Mouse (Mus musculus) limb, embryonic 13.5 days (tissue): ENCODE results near the gene Ppp1r11. TPM values are rescaled to one million over a fixed set of nuclear protein-coding genes. Genes with fewer than 3 reads are reported as not detected.

ENCODE experiments used
- ATAC-seq: fragments of 200-750 bp; cut with Nextera tagmentation; 2 replicates; pipeline ENCODE4 v1.8.0; 2017; ENCODE audit warnings: low read depth, moderate number of reproducible peaks, moderate TSS enrichment; ENCODE audit not compliant: low FRiP score
- H3K27ac ChIP-seq: fragments of 300-500 bp; sonication (generic); 2 replicates; pipeline ENCODE4 v1.5.1; 2015; ENCODE audit warnings: inconsistent platforms, mild to moderate bottlenecking, moderate library complexity
- H3K27me3 ChIP-seq: fragments of 300-500 bp; sonication (generic); 2 replicates; pipeline ENCODE4 v1.6.1; 2015; ENCODE audit warnings: mild to moderate bottlenecking, inconsistent platforms
- H3K36me3 ChIP-seq: fragments of 300-500 bp; sonication (generic); 2 replicates; pipeline ENCODE4 v1.6.1; 2015; ENCODE audit warnings: inconsistent platforms, mild to moderate bottlenecking, moderate library complexity
- H3K4me1 ChIP-seq: fragments of 300-500 bp; sonication (generic); 2 replicates; pipeline ENCODE4 v1.6.1; 2015; ENCODE audit warnings: inconsistent platforms
- H3K4me2 ChIP-seq: fragments of 300-500 bp; sonication (generic); replicated peaks from 2 replicates; pipeline ENCODE4 v1.6.1; 2015; ENCODE audit warnings: inconsistent platforms, mild to moderate bottlenecking, moderate library complexity
- H3K4me3 ChIP-seq: fragments of 300-500 bp; sonication (generic); 2 replicates; pipeline ENCODE4 v1.5.1; 2015; ENCODE audit warnings: moderate library complexity, mild to moderate bottlenecking, inconsistent platforms
- H3K9ac ChIP-seq: fragments of 300-500 bp; sonication (generic); 2 replicates; pipeline ENCODE4 v1.6.1; 2015; ENCODE audit warnings: mild to moderate bottlenecking, inconsistent platforms
- H3K9me3 ChIP-seq: fragments of 300-500 bp; sonication (generic); 2 replicates; pipeline ENCODE4 v1.6.1; 2016; ENCODE audit warnings: inconsistent platforms
- WGBS: fragments of 180-500 bp; shearing (Covaris S2); methylation state at CpG from one replicate; pipeline ENCODE4 v1.1.7; 2015; 5-methylcytosine and 5-hydroxymethylcytosine counted together
- polyA plus RNA-seq: library from polyadenylated mRNA; unstranded; fragments of >200 nt; fragmentation: Nextera tagmentation; extraction: Ambion mirVana; gene quantifications from 2 replicates; pipeline ENCODE4 v1.2.1, GENCODE M21; 2015

Ppp1r11 gene
- polyA plus RNA-seq, 1 experiment from 2014 or later: 115 TPM

DNA sequence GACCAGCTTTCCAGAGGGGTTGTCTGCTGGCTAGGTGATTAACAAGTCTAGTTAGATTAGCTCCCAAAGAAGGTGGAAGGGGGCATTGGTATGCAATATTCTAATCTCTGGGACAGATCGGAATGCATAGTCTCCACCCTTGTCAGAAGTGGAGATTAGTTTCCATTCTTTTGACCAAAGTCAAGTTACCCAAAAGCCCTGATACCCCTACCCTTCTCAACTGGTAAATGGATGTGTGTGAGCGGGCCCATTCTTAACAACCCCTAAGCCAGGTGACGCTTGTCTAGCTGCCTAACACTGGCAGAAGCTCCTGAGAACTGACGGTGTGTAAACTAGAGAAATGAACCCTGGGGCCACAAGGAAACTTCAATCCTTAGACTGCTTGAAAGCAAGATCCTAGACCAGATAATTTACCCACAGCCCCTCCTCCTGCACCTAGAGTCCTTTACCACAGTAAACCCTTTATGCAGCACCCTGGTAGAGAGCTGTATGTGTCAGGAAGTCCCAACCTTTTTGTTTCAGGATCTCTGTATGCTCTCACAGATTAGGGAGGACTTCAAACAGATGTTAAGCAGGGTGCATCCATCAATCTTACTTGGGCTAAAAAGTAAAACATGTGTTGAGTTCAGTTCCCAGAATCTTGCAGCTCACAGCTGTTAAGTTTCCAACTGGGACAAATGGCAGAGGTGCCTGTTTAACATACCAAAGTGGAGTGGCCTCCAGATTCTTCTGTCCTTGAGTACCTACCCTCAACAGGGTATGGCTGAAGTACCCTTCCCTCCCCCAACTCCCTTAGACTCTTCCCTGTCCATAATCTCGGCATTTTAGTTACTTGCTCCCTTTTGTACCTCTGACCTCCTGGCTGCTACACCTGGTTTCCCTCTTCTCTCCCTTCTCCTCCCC, 31.0 kb upstream of the Ppp1r11 start:
- Histone ChIP-seq H3K27ac (no peak overlapping the region), H3K4me2 (no peak overlapping the region), H3K9ac (no peak overlapping the region), H3K4me1 (peaks cover 26% of the 10 kb centered on the region), H3K27me3 (peaks cover 18% of the 10 kb centered on the region), H3K9me3 (no peaks in the 10 kb centered on the region), H3K36me3 (no peaks in the 10 kb centered on the region), H3K4me3 (no peak overlapping the region)
- 29% methylated on average over 5 of the region's 5 CpGs for WGBS
- no peak for ATAC-seq

DNA sequence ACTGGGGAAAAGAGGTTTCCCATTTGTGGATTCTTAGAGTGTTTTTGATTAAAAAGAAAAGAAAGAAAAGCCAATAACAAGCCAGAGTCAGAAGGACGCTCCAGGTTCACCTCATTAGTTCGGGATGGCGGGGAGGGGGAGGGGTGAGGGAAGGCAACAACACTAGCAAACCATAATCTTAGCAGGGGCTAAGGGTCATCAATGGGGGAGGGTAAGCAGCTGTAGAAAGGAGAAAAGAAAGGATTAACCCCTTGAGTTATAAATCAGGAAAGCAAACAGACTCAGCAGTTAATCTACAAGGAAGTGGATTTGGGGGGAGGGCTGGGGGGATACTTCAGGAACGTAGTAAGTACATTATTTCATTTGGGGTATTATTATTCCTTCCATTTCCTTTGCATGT, 30.3 kb upstream of the Ppp1r11 start:
- Histone ChIP-seq H3K4me2 (peak overlapping the region; percentile 50), H3K27me3 (peaks cover 12% of the 10 kb centered on the region), H3K4me3 (0 out of 2 replicates have a peak overlapping the region, but pooled peaks have one; percentile 4), H3K9ac (no peak overlapping the region), H3K9me3 (no peaks in the 10 kb centered on the region), H3K36me3 (no peaks in the 10 kb centered on the region), H3K27ac (no peak overlapping the region), H3K4me1 (peaks cover 26% of the 10 kb centered on the region)
- peak; percentile 15; the same call in 1 of the 2 replicates for ATAC-seq
- 3% methylated on average over 4 of the region's 4 CpGs for WGBS

DNA sequence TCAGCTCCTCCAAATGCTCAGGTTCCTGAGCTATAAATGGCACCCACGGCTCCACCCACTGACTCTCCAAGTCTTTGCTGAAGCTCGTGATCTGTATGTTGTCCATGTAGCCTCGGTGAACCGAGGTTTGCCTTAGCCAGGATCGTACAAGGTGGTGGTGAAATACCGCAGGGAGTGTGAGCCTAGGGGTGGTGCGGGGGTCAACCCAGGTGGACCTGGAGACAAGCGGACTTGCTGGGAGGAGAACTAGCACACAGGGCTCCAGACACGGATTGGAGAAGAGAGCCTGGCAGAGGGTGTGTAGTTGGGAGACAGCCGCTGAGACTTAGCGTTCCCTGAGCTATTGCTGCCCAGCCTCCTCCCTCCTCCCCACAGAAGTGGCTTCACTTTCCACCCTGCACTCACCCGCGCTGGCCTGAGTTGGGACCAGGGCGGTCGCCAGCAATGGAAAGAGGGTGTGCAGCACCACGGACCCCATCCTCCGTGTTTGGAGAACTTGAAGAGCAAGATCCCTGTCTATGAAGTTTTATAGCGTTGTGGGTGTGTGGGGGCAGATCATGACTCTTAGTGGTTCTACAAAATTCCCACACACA, 29.8 kb upstream of the Ppp1r11 start, which contains the start of gene 2410137M14Rik:
Gene 2410137M14Rik, minus strand, starts transcription at position 17 of the 593 bp plus-strand sequence.
- Histone ChIP-seq H3K9me3 (no peaks in the 10 kb centered on the region), H3K9ac (no peak within 1 kb of the TSS), H3K36me3 (no peaks in the 10 kb centered on the region), H3K4me3 (0 out of 2 replicates have a peak within 1 kb of the TSS, but pooled peaks have one; percentile 4), H3K27ac (no peak within 1 kb of the TSS), H3K4me2 (peak within 1 kb of the TSS; percentile 50), H3K4me1 (peaks cover 26% of the 10 kb centered on the region), H3K27me3 (peaks cover 6% of the 10 kb centered on the region)
- peak; percentile 19; the same call in 1 of the 2 replicates for ATAC-seq
- 13% methylated on average over 18 of the region's 18 CpGs for WGBS

DNA sequence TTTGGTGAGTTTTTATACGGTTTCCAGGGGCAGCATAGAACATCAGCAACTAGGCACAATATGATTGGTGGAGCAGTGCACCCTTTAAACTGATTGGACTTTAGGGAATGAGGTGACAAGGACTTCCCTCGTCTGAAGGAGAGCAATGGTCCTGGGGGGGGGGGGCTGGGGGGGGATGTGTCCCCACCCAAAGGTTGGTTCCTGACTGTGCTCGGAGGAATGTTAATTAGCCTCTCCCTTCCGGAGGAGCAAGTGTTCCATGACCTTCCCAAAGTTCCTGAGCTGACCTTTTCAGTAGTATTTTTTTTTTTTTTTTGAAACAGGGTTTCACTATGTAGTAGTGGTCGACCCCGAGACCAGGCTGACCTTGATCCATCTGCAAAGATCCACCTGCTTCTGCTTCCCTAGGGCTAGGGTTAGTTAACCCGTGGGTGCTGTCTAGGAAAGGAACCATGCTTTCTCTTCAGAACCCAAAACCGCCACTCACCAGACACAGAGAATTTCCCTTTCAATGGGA, 21.8 kb upstream of the Ppp1r11 start:
- H3K9me3 ChIP-seq: no peaks in the 10 kb centered on the region
- no peak overlapping the region for H3K9ac ChIP-seq
- no peaks in the 10 kb centered on the region for H3K27me3 ChIP-seq
- H3K36me3 ChIP-seq: no peaks in the 10 kb centered on the region
- 63% methylated on average over 8 of the region's 8 CpGs for WGBS
- no peaks in the 10 kb centered on the region for H3K4me1 ChIP-seq
- H3K4me2 ChIP-seq: no peak overlapping the region
- H3K4me3 ChIP-seq: no peak overlapping the region
- no peak overlapping the region for H3K27ac ChIP-seq
- ATAC-seq: no peak

DNA sequence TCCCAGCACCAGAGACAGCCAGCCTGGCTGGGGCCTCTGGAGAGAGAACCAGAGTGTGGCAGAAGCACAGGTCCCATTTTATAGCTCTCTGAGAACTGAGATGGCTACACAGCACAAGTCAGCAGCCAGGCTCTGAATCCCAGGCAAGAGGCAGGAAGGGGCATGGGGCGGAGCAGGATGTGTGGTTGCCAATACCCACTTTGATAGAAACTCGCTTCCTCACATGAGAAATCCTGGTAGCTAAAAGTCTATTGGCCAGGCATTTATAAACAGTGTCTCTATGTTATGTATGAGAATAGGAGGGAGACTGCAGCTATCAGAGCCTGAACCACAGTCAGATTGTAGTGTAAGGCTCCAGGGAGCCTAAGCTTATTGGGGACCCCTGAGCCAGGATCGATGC, 21.2 kb upstream of the Ppp1r11 start:
- ATAC-seq: no peak
- WGBS: 88% methylated on average over 3 of the region's 3 CpGs
- no peak overlapping the region for H3K4me3 ChIP-seq
- no peaks in the 10 kb centered on the region for H3K27me3 ChIP-seq
- H3K27ac ChIP-seq: no peak overlapping the region
- no peaks in the 10 kb centered on the region for H3K9me3 ChIP-seq
- H3K36me3 ChIP-seq: no peaks in the 10 kb centered on the region
- no peak overlapping the region for H3K9ac ChIP-seq
- no peaks in the 10 kb centered on the region for H3K4me1 ChIP-seq
- no peak overlapping the region for H3K4me2 ChIP-seq

DNA sequence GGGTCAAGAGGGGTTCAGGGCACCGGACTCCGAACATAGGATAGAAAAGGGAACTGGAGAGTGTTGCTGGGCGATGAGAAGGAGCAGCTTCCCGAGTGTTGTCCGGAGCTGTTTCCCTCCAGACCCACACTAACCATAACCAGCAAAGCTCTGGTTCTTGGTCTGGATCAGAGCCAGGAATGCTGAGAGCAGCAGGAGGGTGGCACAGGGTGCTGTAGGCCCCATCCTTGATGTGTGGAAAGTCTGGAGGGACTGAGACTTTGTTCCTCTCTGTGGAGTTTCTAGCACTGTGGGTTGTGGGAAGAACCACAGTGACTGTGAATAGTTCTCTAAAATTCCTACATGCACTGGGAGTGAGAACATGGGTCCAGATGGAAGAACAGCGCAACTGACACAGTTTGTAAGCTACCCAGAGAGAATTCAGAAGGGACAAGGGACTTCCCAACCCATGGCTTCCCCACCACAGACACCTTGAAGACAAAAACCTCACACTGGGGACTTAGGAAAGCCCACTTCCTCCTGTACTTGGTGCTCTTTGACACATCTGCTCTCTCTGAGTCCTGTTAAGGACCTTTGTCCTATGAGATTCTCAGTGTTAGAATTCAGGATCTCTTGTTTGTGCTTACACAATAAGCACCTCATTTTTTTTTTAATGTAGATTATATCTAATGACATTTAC, 19.8 kb upstream of the Ppp1r11 start:
- H3K9me3 ChIP-seq: no peaks in the 10 kb centered on the region
- no peak overlapping the region for H3K4me3 ChIP-seq
- H3K27ac ChIP-seq: no peak overlapping the region
- 91% methylated on average over 6 of the region's 6 CpGs for WGBS
- H3K27me3 ChIP-seq: no peaks in the 10 kb centered on the region
- no peak overlapping the region for H3K9ac ChIP-seq
- H3K36me3 ChIP-seq: no peaks in the 10 kb centered on the region
- no peaks in the 10 kb centered on the region for H3K4me1 ChIP-seq
- no peak for ATAC-seq
- no peak overlapping the region for H3K4me2 ChIP-seq

DNA sequence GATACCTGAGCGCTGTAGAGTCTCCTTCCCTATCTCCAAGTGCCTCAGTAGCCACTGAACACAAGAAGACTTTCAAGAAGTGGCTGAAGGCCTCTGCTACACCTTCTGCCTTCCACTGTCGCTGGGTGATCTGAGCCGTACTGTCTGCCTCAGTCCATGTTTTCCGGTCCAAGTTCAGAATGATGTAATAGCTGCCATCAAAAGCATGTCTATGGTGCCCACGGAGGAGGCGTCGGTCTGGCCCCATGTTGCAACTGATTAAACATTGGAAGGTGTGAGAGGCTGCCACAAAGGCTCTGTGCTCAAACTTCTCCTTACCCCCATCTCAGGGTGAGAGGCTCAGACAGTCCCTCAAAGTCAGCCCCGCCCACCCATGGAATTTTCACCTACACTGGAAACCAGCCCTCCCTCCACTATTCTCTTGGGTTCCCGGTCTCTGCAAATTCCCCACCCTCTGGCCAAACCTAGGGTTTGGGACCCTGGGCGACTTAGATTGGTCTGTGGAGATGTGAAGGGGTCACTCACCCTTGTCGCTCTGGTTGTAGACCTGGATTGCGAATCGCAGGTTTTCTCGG, 18.9 kb upstream of the Ppp1r11 start:
- Histone ChIP-seq H3K36me3 (no peaks in the 10 kb centered on the region), H3K9ac (no peak overlapping the region), H3K4me3 (no peak overlapping the region), H3K4me1 (no peaks in the 10 kb centered on the region), H3K4me2 (no peak overlapping the region), H3K27me3 (no peaks in the 10 kb centered on the region), H3K27ac (no peak overlapping the region), H3K9me3 (no peaks in the 10 kb centered on the region)
- WGBS: 84% methylated on average over 14 of the region's 14 CpGs
- ATAC-seq: no peak

DNA sequence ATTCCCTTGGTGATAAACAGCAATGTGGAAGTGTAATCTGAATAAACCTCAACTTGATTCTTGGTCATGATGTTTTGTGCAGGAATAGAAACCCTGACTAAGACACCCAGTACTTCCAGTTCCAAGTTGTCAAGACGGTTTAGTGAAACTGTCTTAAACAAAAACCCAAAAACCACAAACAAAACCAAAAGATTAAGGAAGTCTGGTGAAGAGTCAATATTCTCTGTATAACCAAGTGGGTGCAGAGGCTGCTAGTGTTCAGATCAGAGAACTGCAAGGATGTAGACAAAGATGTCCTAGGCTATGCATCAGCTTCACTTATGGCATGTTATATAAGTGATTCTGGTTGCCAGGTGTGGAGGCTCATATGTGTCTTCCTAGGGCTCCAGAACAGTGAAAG, 15.3 kb upstream of the Ppp1r11 start:
- Histone ChIP-seq H3K9me3 (no peaks in the 10 kb centered on the region), H3K4me3 (no peak overlapping the region), H3K27ac (no peak overlapping the region), H3K4me2 (no peak overlapping the region), H3K9ac (no peak overlapping the region), H3K36me3 (no peaks in the 10 kb centered on the region), H3K27me3 (no peaks in the 10 kb centered on the region), H3K4me1 (no peaks in the 10 kb centered on the region)
- 85% methylated on average over 1 of the region's 1 CpGs for WGBS
- no peak for ATAC-seq

DNA sequence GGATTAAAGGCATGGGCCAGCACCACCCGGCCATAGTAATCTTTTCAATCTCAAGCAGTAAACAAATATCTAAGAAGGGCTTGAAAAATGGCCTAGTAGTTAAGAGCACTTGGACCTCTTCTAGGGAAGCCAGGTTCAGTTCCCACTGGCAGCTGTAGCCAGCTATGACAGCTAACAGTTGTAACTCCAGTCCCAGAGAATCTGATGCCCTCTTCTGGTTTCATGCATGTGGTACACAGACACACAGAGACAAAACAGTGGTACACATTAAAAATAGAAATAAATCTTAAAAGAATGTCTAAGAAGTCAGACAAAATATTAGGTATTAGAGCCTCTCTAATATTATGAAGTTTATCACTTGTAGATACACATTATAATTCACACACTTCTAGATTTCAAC, 9.6 kb upstream of the Ppp1r11 start:
- Histone ChIP-seq H3K4me3 (no peak overlapping the region), H3K36me3 (peaks cover 8% of the 10 kb centered on the region), H3K9ac (no peak overlapping the region), H3K9me3 (no peaks in the 10 kb centered on the region), H3K4me2 (no peak overlapping the region), H3K27ac (no peak overlapping the region), H3K4me1 (peaks cover 15% of the 10 kb centered on the region), H3K27me3 (no peaks in the 10 kb centered on the region)
- ATAC-seq: no peak
- WGBS: 82% methylated on average over 1 of the region's 1 CpGs

DNA sequence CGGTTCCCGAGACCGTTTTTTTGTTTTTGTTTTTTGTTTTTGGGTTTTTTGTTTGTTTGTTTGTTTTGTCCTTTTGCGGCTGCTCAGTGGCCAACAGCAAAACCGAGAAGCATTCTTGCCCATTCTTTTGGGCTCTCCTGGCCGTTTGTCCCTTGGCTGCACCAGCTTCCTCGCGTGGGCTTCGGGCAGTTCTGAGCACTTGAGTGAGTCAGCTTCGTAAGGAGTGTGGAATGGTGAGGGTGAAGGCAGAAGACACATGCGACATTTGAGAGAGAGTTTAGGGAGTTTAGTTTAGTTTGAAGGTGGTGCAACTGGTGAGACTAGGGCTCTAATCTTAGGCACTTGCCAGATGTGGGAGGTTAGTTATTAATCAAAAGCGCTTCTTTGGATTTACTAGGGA, 7.3 kb upstream of the Ppp1r11 start:
- H3K27ac ChIP-seq: peak overlapping the region; percentile 67; the same call in 1 of the 2 replicates
- peaks cover 22% of the 10 kb centered on the region for H3K36me3 ChIP-seq
- peaks cover 15% of the 10 kb centered on the region for H3K4me1 ChIP-seq
- no peaks in the 10 kb centered on the region for H3K27me3 ChIP-seq
- ATAC-seq: no peak
- H3K9me3 ChIP-seq: no peaks in the 10 kb centered on the region
- H3K4me3 ChIP-seq: peak overlapping the region; percentile 76
- H3K4me2 ChIP-seq: peak overlapping the region; percentile 83
- peak overlapping the region; percentile 83 for H3K9ac ChIP-seq
- 13% methylated on average over 12 of the region's 12 CpGs for WGBS

DNA sequence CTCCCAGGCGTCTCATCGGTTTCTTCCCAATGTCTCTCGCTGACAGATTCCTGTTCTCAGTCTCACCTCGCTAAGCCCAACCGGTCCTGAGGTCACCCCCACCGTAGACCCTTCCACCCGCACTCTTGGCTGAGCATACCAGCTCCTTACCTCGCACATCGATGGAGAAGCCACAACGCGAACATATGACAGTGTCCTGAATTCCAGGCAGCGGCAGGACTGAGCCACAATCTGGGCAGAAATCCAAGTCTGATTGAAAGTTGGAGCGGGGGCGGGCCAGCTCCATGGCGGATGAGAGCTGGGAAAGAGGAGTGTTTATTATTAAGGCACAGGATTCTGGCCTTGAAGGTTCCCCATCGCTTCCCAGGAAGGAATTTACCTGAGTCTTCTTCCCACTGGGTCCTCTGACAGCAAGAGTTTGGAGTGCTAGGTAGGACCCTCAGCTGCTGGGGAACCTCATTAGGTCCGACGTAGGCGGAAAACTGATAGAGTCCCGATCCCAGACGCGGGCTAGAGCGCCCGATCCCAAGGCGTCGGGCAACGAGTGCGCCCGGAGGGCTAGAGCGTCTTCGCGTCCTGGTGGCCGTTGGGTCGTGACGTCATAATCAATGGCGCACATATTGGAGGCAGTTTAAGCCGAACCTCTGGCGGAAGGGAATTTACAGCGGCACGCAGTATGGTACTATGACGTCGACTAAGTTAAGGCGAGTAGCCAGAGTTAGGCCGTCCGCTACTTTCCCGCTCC, 6.6 kb upstream of the Ppp1r11 start, which contains the start of the genes Znrd1 and Znrd1as:
Gene Znrd1, minus strand, starts transcription at position 561 of the 745 bp plus-strand sequence.
Gene Znrd1as, plus strand, starts transcription at position 594 of the 745 bp plus-strand sequence.
- peaks cover 15% of the 10 kb centered on the region for H3K4me1 ChIP-seq
- H3K9ac ChIP-seq: peak within 1 kb of the TSS; percentile 83
- peaks cover 26% of the 10 kb centered on the region for H3K36me3 ChIP-seq
- WGBS: under 1% methylated on average over 46 of the region's 46 CpGs
- no peaks in the 10 kb centered on the region for H3K27me3 ChIP-seq
- H3K4me2 ChIP-seq: peak within 1 kb of the TSS; percentile 83
- no peaks in the 10 kb centered on the region for H3K9me3 ChIP-seq
- H3K27ac ChIP-seq: peak within 1 kb of the TSS; percentile 80; the same call in 1 of the 2 replicates
- peak within 1 kb of the TSS; percentile 76 for H3K4me3 ChIP-seq
- ATAC-seq: peak; percentile 99
